Mouse (Mus musculus) liver, adult 2 months (tissue): ENCODE results near the gene Hsd17b14.

ENCODE experiments used
- CTCF ChIP-seq: fragments of 200-500 bp; IDR thresholded peaks from 2 replicates; pipeline ENCODE4 v1.5.1; 2011; ENCODE audit warnings: low read depth, low read length, control low read depth
- POLR2A ChIP-seq: fragments of 200-500 bp; IDR thresholded peaks from 2 replicates; pipeline ENCODE4 v1.6.1; 2011; ENCODE audit warnings: low read length, control low read depth; ENCODE audit not compliant: insufficient read depth; ENCODE audit errors: extremely low read depth

- TF ChIP-seq CTCF (no peak), POLR2A (no peak)
Observed at GRCm38 (mm10) chr7:45540213-45540612, 14.5 kb upstream of the Hsd17b14 start.
